Mouse (Mus musculus): ENCODE data around the gene Gls2. TPM values are rescaled to one million over a fixed set of nuclear protein-coding genes. Genes with fewer than 3 reads are reported as not detected.

Gls2 gene
- polyA plus RNA-seq, 1 experiment from 2014 or later: 1.1 TPM

DNA sequence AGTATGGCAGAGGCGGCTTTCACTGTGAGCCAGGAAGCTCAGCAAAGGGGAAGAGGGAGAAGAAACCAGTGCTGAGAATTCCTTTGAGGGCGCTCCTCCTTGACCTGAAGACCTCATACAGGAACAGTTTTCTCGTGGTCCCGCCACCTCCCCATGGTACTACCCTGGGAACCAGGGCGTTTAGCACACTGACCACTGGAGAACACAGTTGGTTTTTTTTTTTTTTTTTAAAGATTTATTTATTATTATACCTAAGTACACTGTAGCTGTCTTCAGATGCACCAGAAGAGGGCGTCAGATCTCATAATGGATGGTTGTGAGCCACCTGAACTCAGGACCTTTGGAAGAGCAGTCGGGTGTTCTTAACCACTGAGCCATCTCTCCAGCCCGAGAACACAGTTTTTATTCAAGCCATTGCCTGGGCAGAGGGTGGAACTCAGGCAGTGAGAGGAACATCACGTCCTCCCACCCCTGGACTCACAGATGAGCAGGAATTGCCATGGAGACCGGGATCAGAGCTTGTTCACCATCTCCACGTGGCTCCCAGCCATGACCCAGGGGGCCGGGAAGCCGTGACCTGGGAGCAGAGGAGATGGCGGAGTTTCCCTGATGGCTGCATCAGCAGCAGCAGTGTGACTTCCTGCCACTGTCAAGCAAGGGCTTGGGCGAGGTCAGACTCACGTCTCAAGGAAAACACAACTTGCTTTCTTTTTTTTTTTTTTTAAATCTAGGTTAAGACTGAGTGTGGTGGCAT lies 27.5 kb downstream of the Gls2 start:
- Histone ChIP-seq H3K4me2 (replicated peaks) (no peak overlapping the region), H3K4me1 (peaks cover 13% of the 10 kb centered on the region), H3K27ac (no peak overlapping the region), H3K9ac (no peak overlapping the region), H3K9me3 (no peaks in the 10 kb centered on the region), H3K27me3 (no peaks in the 10 kb centered on the region), H3K4me3 (no peak overlapping the region), H3K36me3 (no peaks in the 10 kb centered on the region)
- no peak for ATAC-seq (ENCODE audit: insufficient number of reproducible peaks, insufficient read depth, low FRiP score, low TSS enrichment)
- WGBS: 56% methylated on average over 16 of the region's 16 CpGs

DNA sequence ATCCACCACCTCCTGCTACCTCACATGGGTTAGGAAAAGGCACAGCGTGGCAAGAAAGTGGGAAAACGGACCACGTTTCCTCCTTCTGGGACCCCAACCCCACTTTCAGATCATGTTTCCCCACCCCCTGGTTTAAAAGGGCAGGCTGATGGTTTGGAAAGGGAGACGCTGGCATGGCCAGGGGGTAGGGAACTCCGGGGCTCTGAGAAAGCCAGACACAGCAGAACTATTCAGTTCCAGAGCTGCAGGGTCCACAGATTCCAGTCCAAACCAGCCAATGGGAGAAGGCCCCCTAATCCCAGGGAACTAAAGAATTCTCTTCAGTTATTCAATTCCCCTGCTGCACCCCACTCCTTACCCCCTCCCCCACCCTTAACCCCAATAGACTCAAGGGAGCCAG lies 30.8 kb downstream of the Gls2 start:
- Histone ChIP-seq H3K27ac (peak overlapping the region; percentile 72), H3K9ac (no peak overlapping the region), H3K36me3 (no peaks in the 10 kb centered on the region), H3K4me3 (no peak overlapping the region), H3K4me1 (peaks cover 13% of the 10 kb centered on the region), H3K4me2 (replicated peaks) (no peak overlapping the region), H3K9me3 (no peaks in the 10 kb centered on the region), H3K27me3 (no peaks in the 10 kb centered on the region)
- ATAC-seq (ENCODE audit: insufficient number of reproducible peaks, insufficient read depth, low FRiP score, low TSS enrichment): no peak
- 29% methylated on average over 5 of the region's 5 CpGs for WGBS

DNA sequence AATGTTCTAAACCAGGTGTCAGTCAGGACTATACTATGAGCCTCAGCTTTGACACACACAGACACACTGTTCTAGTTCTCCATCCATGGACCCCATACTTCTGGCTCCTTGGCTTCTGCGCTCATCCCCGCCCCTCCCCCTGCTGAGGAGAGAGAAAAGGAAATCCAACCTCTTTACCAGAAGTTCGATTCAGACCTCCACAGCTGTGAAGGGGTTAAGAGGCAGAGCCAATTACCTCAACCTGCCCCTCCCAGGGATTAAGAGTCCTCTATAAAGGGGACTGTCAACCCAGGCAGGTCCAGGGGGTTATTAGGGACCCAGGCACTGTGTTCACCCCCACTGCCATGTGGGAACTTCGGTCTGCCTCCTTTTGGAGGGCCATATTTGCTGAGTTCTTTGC lies 31.3 kb downstream of the Gls2 start, which contains the start of gene Mip:
Mip (plus strand) TSS at position 301 of the 400 bp plus-strand sequence.
- peak within 1 kb of the TSS; percentile 72 for H3K27ac ChIP-seq

DNA sequence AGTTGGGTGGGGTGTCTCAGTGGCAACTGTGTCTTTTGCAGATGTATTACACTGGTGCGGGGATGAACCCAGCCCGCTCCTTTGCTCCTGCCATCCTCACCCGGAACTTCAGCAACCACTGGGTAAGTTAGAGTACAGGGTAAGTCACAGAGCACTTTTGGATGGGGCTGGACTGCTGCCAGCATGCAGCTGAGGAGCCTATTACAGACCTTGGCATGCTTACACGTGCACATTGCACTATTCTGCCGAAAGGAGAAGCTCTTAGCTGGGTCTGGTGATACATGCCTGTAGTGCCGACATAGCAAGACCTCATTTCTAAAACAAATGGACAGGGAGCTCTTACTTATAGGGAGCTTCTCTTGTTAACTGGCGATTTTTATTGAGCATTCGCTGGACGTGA lies 33.3 kb downstream of the Gls2 start:
- Histone ChIP-seq H3K4me1 (peaks cover 20% of the 10 kb centered on the region), H3K36me3 (no peaks in the 10 kb centered on the region), H3K27me3 (no peaks in the 10 kb centered on the region), H3K27ac (no peak overlapping the region), H3K9me3 (no peaks in the 10 kb centered on the region), H3K9ac (no peak overlapping the region), H3K4me2 (replicated peaks) (no peak overlapping the region), H3K4me3 (no peak overlapping the region)
- WGBS: 84% methylated on average over 9 of the region's 9 CpGs
- ATAC-seq (ENCODE audit: insufficient number of reproducible peaks, insufficient read depth, low FRiP score, low TSS enrichment): no peak

More for the DNA sequence above, 31.3 kb downstream of the Gls2 start, which contains the start of gene Mip:
- Histone ChIP-seq H3K36me3 (no peaks in the 10 kb centered on the region), H3K4me2 (replicated peaks) (no peak within 1 kb of the TSS), H3K4me3 (no peak within 1 kb of the TSS), H3K27me3 (no peaks in the 10 kb centered on the region), H3K9me3 (no peaks in the 10 kb centered on the region), H3K4me1 (peaks cover 13% of the 10 kb centered on the region), H3K9ac (no peak within 1 kb of the TSS)
- 42% methylated on average over 4 of the region's 4 CpGs for WGBS
- ATAC-seq (ENCODE audit: insufficient number of reproducible peaks, insufficient read depth, low FRiP score, low TSS enrichment): no peak

DNA sequence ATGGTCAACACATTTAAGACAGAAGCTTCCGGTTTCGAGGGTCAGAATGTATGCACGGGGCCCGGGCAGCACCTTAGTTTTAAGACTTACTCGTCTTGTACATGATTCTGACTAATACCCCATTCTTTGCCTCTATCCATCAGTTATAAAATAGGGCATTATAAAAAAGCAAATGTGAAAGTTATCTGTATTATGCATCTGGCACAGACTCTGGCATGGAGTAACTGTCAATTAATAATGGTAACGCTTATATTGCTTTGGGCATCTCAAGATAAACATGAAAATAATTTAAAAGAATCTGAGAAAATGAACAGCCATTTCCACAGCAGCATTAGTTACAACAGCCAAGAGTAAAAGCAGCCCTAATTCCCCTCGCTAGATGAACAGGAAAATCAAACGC lies 33.8 kb downstream of the Gls2 start:
- H3K36me3 ChIP-seq: no peaks in the 10 kb centered on the region
- H3K4me3 ChIP-seq: no peak overlapping the region
- 92% methylated on average over 8 of the region's 8 CpGs for WGBS
- no peaks in the 10 kb centered on the region for H3K27me3 ChIP-seq
- H3K4me1 ChIP-seq: peaks cover 20% of the 10 kb centered on the region
- no peak for ATAC-seq (ENCODE audit: insufficient number of reproducible peaks, insufficient read depth, low FRiP score, low TSS enrichment)
- no peaks in the 10 kb centered on the region for H3K9me3 ChIP-seq
- H3K27ac ChIP-seq: no peak overlapping the region
- no peak overlapping the region for H3K4me2 ChIP-seq (replicated peaks)
- H3K9ac ChIP-seq: no peak overlapping the region

DNA sequence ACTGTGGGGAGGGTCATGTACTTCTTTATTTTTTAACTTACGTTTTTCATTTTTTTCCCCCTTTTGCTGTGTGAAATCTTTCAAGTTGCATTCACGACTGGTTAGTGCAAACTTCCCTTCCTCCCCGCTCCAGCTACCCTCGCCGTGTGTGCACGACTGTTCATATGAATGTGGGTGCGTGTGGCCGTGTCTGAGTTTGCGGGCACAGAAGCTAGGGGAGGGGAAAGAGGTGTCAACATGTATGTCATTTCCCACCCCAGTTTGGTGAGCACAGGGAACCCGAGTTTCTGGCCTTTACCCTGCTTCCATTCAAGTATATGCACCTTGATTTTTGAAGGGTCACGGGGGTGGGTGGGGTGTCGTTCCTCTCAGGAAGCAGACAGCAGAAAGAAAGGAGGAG lies 36.3 kb downstream of the Gls2 start:
- no peaks in the 10 kb centered on the region for H3K36me3 ChIP-seq
- H3K4me2 ChIP-seq (replicated peaks): peak overlapping the region; percentile 55; the same call in 1 of the 2 replicates
- 73% methylated on average over 12 of the region's 12 CpGs for WGBS
- peak overlapping the region; percentile 92 for H3K27ac ChIP-seq
- no peaks in the 10 kb centered on the region for H3K27me3 ChIP-seq
- H3K4me1 ChIP-seq: peaks cover 23% of the 10 kb centered on the region
- H3K4me3 ChIP-seq: no peak overlapping the region; the same call in 1 of the 2 replicates
- no peaks in the 10 kb centered on the region for H3K9me3 ChIP-seq
- ATAC-seq (ENCODE audit: insufficient number of reproducible peaks, insufficient read depth, low FRiP score, low TSS enrichment): no peak
- H3K9ac ChIP-seq: no peak overlapping the region

DNA sequence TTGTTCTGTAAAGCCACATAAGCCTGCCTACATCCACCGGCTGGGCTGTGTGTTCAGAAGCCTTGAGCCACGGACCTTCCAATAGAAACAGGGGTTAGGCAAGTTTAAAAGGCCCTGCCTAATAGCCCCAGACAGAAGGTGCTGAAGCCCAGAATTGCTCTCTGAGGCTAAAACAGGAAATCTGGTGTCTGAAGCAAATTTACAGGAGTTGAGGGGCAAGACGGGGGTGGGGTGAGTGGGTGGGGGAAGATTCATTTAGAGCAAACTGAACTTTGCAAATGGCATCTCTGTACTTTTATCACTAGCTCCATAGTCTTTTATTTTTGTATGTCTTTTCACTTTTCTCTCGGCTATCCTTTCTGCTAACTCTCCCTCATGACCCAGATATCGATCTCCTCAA lies 36.9 kb downstream of the Gls2 start:
- H3K9ac ChIP-seq: peak overlapping the region; percentile 75
- no peak for ATAC-seq (ENCODE audit: insufficient number of reproducible peaks, insufficient read depth, low FRiP score, low TSS enrichment)
- H3K4me2 ChIP-seq (replicated peaks): peak overlapping the region; percentile 55
- H3K9me3 ChIP-seq: no peaks in the 10 kb centered on the region
- 17% methylated on average over 5 of the region's 5 CpGs for WGBS
- H3K4me3 ChIP-seq: peak overlapping the region; percentile 62
- H3K27me3 ChIP-seq: no peaks in the 10 kb centered on the region
- no peaks in the 10 kb centered on the region for H3K36me3 ChIP-seq
- H3K27ac ChIP-seq: peak overlapping the region; percentile 92
- peaks cover 24% of the 10 kb centered on the region for H3K4me1 ChIP-seq

DNA sequence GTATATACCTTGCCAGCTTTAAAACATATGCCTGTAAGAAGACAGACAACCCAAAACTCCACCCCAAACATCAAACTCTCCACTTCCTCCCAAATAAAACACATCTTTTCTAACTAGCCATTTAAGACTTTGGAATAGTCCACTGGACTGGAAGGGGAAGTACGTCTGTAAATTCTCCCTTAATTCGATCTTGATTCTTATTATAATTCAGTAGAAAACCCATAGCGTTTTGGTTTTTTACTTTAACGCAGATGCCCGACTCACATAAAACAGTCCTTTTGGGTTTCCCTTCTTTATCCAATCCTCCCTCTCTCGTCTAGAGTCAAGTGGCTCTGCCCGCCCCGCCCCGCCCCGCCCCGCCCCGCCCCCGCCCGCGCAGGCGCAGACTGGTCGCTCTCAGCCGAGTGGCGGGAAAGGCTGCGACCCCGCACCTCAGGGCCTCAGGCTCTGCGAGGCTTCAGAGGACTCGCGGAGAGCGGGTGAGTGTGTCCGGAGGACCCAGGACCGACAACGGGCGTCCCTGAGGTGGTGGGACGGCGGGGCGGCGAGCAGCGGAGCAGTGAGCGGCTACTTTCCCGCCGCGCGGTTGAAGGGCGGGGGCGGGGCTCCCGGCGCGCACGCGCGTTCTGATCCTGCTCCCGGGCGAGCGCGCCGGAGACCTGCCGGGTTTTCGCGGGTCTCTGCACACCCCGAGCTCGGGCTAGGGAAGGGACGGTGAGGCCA lies 37.6 kb downstream of the Gls2 start, which contains the start of gene Timeless:
Timeless (plus strand) TSS at position 369 of the 723 bp plus-strand sequence.
- no peaks in the 10 kb centered on the region for H3K36me3 ChIP-seq
- H3K4me1 ChIP-seq: peaks cover 27% of the 10 kb centered on the region
- H3K4me2 ChIP-seq (replicated peaks): peak within 1 kb of the TSS; percentile 55
- ATAC-seq (ENCODE audit: insufficient number of reproducible peaks, insufficient read depth, low FRiP score, low TSS enrichment): peak; percentile 87
- peak within 1 kb of the TSS; percentile 92 for H3K27ac ChIP-seq
- peak within 1 kb of the TSS; percentile 62 for H3K4me3 ChIP-seq
- no peaks in the 10 kb centered on the region for H3K9me3 ChIP-seq
- under 1% methylated on average over 57 of the region's 58 CpGs for WGBS
- no peaks in the 10 kb centered on the region for H3K27me3 ChIP-seq
- peak within 1 kb of the TSS; percentile 75 for H3K9ac ChIP-seq

DNA sequence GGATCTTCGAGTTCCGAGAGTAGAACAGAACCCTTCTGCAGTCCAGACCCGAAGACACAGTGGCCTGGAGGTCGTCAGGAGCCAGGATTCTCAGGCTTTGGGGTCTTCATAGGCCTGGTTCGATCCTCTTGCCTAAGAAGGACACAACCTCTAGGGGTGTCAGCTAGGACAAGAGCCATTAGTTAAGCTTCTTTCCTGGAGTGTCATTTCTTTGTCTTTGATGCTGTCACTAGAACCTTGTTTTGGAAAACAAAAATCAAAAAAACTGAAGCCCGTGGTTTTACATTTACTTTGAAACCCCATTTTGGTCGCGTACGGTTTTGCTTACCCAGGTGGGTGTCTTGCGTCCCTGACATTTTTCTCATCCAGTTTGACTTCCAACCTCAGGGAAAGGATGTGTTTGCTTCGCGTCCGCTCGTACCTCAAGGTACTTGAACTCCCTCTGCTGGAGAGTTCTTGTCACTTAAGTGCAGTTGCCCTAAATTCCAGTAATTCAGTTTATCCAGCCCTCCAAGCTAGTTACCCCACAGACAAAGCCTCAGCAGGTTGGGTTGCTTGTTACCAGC lies 38.2 kb downstream of the Gls2 start:
- peak overlapping the region; percentile 62 for H3K4me3 ChIP-seq

DNA sequence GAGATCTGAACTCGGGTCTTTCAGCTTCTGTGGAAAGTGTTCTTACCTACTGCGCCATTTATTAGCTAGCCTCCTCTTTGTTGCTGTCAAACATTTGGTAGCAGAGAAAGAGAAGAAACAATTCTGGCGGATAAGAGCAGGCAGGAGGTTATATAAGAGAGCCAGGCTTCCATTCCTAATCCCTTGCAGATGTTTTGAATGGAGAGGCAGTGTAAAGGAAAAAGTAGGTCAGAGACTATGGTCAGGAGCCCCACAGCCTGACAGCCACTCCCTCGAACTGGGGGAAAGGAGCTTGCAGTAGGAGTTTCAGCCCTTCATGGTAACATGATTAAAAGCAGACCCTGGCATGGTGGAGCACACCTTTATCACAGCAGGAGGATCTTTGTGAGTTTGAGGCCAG lies 42.1 kb downstream of the Gls2 start:
- Histone ChIP-seq H3K9me3 (no peaks in the 10 kb centered on the region), H3K9ac (no peak overlapping the region), H3K4me3 (no peak overlapping the region), H3K27ac (peak overlapping the region; percentile 73), H3K4me1 (peaks cover 30% of the 10 kb centered on the region), H3K4me2 (replicated peaks) (0 out of 2 replicates have a peak overlapping the region, but pooled peaks have one; percentile 3), H3K36me3 (peaks cover 17% of the 10 kb centered on the region), H3K27me3 (no peaks in the 10 kb centered on the region)
- ATAC-seq (ENCODE audit: insufficient number of reproducible peaks, insufficient read depth, low FRiP score, low TSS enrichment): no peak
- WGBS: 42% methylated on average over 4 of the region's 4 CpGs

More for the DNA sequence above, 38.2 kb downstream of the Gls2 start:
- WGBS: 0% methylated on average over 14 of the region's 14 CpGs
- Histone ChIP-seq H3K27ac (peak overlapping the region; percentile 92), H3K36me3 (no peaks in the 10 kb centered on the region), H3K4me2 (replicated peaks) (peak overlapping the region; percentile 55), H3K27me3 (no peaks in the 10 kb centered on the region), H3K9ac (peak overlapping the region; percentile 75), H3K4me1 (peaks cover 28% of the 10 kb centered on the region), H3K9me3 (no peaks in the 10 kb centered on the region)
- ATAC-seq (ENCODE audit: insufficient number of reproducible peaks, insufficient read depth, low FRiP score, low TSS enrichment): no peak

DNA sequence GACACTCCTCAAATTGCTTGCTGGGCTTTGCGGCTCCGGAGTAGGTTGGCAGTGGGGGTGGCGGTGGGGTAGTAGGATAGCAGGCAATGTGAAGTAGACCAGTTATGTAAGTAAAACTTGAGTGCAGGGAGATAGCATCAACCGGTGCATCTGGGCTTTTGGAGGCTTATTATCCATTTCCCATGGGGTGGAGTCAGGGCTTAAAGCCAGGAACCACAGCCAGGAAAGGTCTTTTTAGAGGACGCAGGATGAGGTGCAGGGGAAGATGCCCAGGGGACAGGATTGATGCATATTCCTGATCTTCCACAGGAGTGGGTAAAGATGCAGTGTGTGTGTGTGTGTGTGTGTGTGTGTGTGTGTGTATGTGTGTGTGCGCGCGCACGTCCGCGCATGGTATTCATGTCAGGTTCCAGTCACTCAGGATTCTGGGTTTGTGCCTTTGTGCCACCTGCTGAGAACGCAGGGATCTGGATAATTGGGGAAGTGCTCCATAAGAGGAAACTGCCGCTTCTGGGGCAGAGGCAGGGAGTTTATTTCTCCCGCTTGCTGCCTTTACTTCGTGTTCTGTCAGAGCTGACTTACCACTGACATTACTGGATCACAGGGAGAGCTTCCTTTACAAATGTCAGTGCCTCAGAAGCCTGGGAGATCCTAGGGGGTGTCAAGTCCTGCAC lies 43.7 kb downstream of the Gls2 start:
- Histone ChIP-seq H3K27me3 (no peaks in the 10 kb centered on the region), H3K27ac (no peak overlapping the region; the same call in 1 of the 2 replicates), H3K4me2 (replicated peaks) (no peak overlapping the region), H3K4me3 (no peak overlapping the region), H3K36me3 (peaks cover 33% of the 10 kb centered on the region), H3K9ac (no peak overlapping the region), H3K4me1 (peaks cover 30% of the 10 kb centered on the region), H3K9me3 (no peaks in the 10 kb centered on the region)
- WGBS: 67% methylated on average over 15 of the region's 15 CpGs
- no peak for ATAC-seq (ENCODE audit: insufficient number of reproducible peaks, insufficient read depth, low FRiP score, low TSS enrichment)

All from embryonic facial prominence, embryonic 12.5 days (tissue).